Mouse (Mus musculus) embryonic facial prominence, embryonic 10.5 days (tissue): ENCODE data around the gene Ndnf. TPM values are rescaled to one million over a fixed set of nuclear protein-coding genes. Genes with fewer than 3 reads are reported as not detected.
A peak's percentile ranks its signal among the peaks of the same experiment; 100 is the strongest.

Experiments
- DNase-seq: peaks from one replicate; pipeline ENCODE4 v3.0.0-alpha.2; 2017; ENCODE audit warnings: low spot score
- H3K27ac ChIP-seq: fragments of 300-500 bp; sonication (generic); replicated peaks from 2 replicates; pipeline ENCODE4 v1.5.1; 2016; ENCODE audit warnings: mild to moderate bottlenecking
- H3K27me3 ChIP-seq: fragments of 300-500 bp; sonication (generic); replicated peaks from 2 replicates; pipeline ENCODE4 v1.6.1; 2016; ENCODE audit warnings: low read depth, mild to moderate bottlenecking; ENCODE audit not compliant: poor library complexity, severe bottlenecking
- H3K36me3 ChIP-seq: fragments of 300-500 bp; sonication (generic); replicated peaks from 2 replicates; pipeline ENCODE4 v1.6.1; 2016; ENCODE audit warnings: mild to moderate bottlenecking, moderate library complexity
- H3K4me1 ChIP-seq: fragments of 300-500 bp; sonication (generic); 2 replicates; pipeline ENCODE4 v1.6.1; 2016
- H3K4me3 ChIP-seq: fragments of 300-500 bp; sonication (generic); 2 replicates; pipeline ENCODE4 v1.5.1; 2016; ENCODE audit warnings: mild to moderate bottlenecking, moderate library complexity
- H3K9me3 ChIP-seq: fragments of 300-500 bp; sonication (generic); 2 replicates; pipeline ENCODE4 v1.6.1; 2016; ENCODE audit warnings: mild to moderate bottlenecking
- WGBS: fragments of 180-500 bp; shearing (Covaris S2); methylation state at CpG from one replicate; pipeline ENCODE4 v1.1.7; 2016; 5-methylcytosine and 5-hydroxymethylcytosine counted together
- polyA plus RNA-seq: library from polyadenylated mRNA; unstranded; fragments of >200 nt; fragmentation: Nextera tagmentation; extraction: Ambion mirVana; gene quantifications from 2 replicates; pipeline ENCODE4 v1.2.1, GENCODE M21; 2016

Gene Ndnf
- polyA plus RNA-seq, 1 experiment from 2014 or later, result 8.3 TPM

DNA sequence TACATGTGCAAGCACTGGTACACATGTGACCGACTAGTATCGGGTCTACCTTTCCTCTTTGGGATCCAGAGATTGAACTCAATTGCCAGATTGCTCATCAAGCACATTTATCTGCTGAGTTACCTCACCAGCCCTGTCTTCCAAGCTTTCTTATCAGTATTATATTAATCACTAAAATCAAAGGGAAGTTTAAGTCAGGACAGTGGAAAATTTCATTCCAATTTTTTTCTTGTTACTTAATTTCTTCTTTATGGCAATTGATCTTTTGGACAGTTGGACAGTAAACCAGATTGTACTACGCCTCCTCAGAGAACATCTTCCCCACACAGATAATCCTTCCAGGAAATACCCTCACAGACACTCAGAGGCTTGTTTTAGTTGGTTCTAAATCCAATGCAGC is 88.7 kb downstream of the Ndnf start:
- no peaks in the 10 kb centered on the region for H3K36me3 ChIP-seq
- 0 out of 2 replicates have a peak overlapping the region, but pooled peaks have one; percentile 4 for H3K27ac ChIP-seq
- WGBS, result 79% methylated on average over 3 of the region's 3 CpGs
- no peaks in the 10 kb centered on the region for H3K27me3 ChIP-seq
- no peak for DNase-seq
- no peaks in the 10 kb centered on the region for H3K9me3 ChIP-seq
- H3K4me3 ChIP-seq, result no peak overlapping the region
- H3K4me1 ChIP-seq, result peaks cover 19% of the 10 kb centered on the region

Other genes with a start within 250 kb of the Ndnf start
- not detected in 2 replicates for gene Tnip3, start 146.3 kb upstream of the Ndnf start, polyA plus RNA-seq
- gene Prdm5, start 107.4 kb downstream of the Ndnf start, polyA plus RNA-seq, result 20.8 and 22.2 TPM in 2 replicates